Mouse (Mus musculus) intestine, postnatal 0 days (tissue): ENCODE data around the gene Btg1. TPM values are rescaled to one million over a fixed set of nuclear protein-coding genes. Genes with fewer than 3 reads are reported as not detected.

Source experiments
- ATAC-seq: fragments of 200-750 bp; cut with Nextera tagmentation; 2 replicates; pipeline ENCODE4 v1.8.0; 2017; ENCODE audit warnings: mild to moderate bottlenecking, moderate TSS enrichment, moderate library complexity
- H3K27ac ChIP-seq: fragments of 300-500 bp; sonication (generic); 2 replicates; pipeline ENCODE4 v1.5.1; 2014; ENCODE audit warnings: mild to moderate bottlenecking, low read depth, low read length, moderate library complexity
- H3K27me3 ChIP-seq: fragments of 300-500 bp; sonication (generic); replicated peaks from 2 replicates; pipeline ENCODE4 v1.6.1; 2014; ENCODE audit warnings: low read length, mixed read lengths; ENCODE audit not compliant: control insufficient read depth, insufficient read depth
- H3K36me3 ChIP-seq: fragments of 300-500 bp; sonication (generic); 2 replicates; pipeline ENCODE4 v1.6.1; 2014; ENCODE audit warnings: mild to moderate bottlenecking, moderate library complexity; ENCODE audit not compliant: control insufficient read depth, insufficient read depth
- H3K4me1 ChIP-seq: fragments of 300-500 bp; sonication (generic); replicated peaks from 2 replicates; pipeline ENCODE4 v1.6.1; 2014; ENCODE audit warnings: antibody characterized with exemption, low read length, mixed read lengths; ENCODE audit not compliant: control insufficient read depth, insufficient read depth
- H3K4me2 ChIP-seq: fragments of 300-500 bp; sonication (generic); replicated peaks from 2 replicates; pipeline ENCODE4 v1.6.1; 2014; ENCODE audit warnings: low read depth, mild to moderate bottlenecking, moderate library complexity
- H3K4me3 ChIP-seq: fragments of 300-500 bp; sonication (generic); 2 replicates; pipeline ENCODE4 v1.5.1; 2014; ENCODE audit warnings: low read depth, low read length
- H3K9ac ChIP-seq: fragments of 300-500 bp; sonication (generic); 2 replicates; pipeline ENCODE4 v1.6.1; 2014; ENCODE audit warnings: mild to moderate bottlenecking, low read depth, low read length
- H3K9me3 ChIP-seq: fragments of 300-500 bp; sonication (generic); 2 replicates; pipeline ENCODE4 v1.6.1; 2016; ENCODE audit warnings: mixed run types; ENCODE audit not compliant: control insufficient read depth
- CTCF ChIP-seq: sonication (generic); IDR thresholded peaks from 2 replicates; pipeline ENCODE4 v1.5.1; 2016; ENCODE audit warnings: low read depth, mild to moderate bottlenecking, control low read depth, antibody characterized with exemption, moderate library complexity
- WGBS: fragments of 180-500 bp; shearing (Covaris S2); extraction: QIAGEN DNeasy Blood & Tissue Kit; methylation state at CpG from one replicate; pipeline ENCODE4 v1.1.7; 2014; 5-methylcytosine and 5-hydroxymethylcytosine counted together
- polyA plus RNA-seq: library from polyadenylated mRNA; unstranded; fragments of >200 nt; fragmentation: Nextera tagmentation; extraction: Ambion mirVana; gene quantifications from 2 replicates; pipeline ENCODE4 v1.2.1, GENCODE M21; 2015

Gene Btg1
- polyA plus RNA-seq, 1 experiment from 2014 or later, result 30.1 TPM

DNA sequence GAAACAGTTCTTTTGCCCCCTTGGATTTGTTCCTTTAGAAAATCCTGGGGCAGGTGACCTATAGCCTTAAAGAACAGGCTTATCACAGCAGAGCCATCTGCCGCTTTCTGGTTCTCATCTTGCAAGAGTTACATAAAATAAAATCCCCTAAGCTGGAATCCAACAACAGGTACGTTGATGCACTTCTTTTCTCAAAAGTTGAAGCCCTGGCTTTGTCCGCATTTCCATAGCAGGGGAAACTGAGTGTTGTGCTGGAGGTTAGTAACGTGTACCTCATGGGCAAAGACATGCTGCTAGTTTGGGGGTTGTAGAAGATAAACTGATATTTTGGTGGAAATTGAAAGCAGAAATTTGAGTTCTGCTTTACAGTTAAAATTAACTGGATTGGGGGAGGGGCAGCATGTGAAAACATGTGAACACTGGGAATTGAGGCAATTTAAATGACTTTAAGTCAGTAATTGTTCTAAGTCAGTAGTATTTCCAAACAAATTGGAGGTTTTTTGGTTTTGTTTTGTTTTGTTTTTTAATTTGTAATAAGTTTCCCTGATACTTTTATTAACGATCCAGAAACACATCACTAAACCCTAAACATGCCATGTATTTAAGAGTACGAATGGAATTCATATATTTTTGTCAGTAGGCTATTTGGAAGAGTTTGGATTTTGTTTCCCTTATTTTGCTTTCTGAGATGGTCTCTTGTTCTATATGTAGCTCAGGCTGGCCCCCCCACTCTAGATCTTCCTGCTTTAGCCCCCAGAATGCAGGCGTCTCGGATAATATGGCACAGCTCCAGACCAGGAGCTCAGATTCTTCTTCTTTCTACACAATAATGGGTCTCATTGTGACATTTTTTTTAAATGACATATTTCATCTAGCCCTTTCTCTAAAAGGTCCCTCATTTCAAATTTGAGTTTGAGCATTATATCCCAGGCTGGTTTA, 3.4 kb downstream of the Btg1 start:
- Histone ChIP-seq H3K9me3 (no peaks in the 10 kb centered on the region), H3K27me3 (no peaks in the 10 kb centered on the region), H3K9ac (0 out of 2 replicates have a peak overlapping the region, but pooled peaks have one; percentile 31), H3K27ac (no peak overlapping the region), H3K4me3 (peak overlapping the region; percentile 42), H3K4me1 (peaks cover 7% of the 10 kb centered on the region), H3K36me3 (peaks cover 3% of the 10 kb centered on the region; the same call in 1 of the 2 replicates), H3K4me2 (peak overlapping the region; percentile 62)
- WGBS, result 34% methylated on average over 8 of the region's 8 CpGs
- no peak for TF ChIP-seq CTCF
- no peak for ATAC-seq

DNA sequence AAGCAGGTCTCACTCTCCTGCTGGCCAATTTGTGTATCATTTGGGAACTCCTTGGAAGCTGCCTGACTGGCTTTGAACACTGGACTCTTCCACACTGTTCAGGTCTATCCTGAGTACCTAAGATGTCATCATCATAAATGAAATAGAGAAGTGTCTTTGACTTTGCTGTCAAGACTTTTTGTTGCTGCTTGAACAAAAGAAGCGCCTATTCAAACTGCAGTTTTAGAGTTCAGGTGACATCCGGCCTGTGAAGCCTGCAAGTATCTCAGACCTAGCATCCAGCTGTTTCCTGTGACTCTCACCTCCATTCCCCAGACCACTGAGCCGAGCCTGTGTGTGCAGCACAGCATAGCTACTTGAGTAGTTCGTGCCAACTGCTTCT, 4.1 kb downstream of the Btg1 start:
- no peak for ATAC-seq
- Histone ChIP-seq H3K9ac (no peak overlapping the region), H3K9me3 (no peaks in the 10 kb centered on the region), H3K4me1 (peaks cover 7% of the 10 kb centered on the region), H3K4me3 (peak overlapping the region; percentile 42), H3K27me3 (no peaks in the 10 kb centered on the region), H3K27ac (no peak overlapping the region), H3K4me2 (peak overlapping the region; percentile 62), H3K36me3 (peaks cover 3% of the 10 kb centered on the region; the same call in 1 of the 2 replicates)
- TF ChIP-seq CTCF, result peak; percentile 19; the same call in 1 of the 2 replicates
- WGBS, result 18% methylated on average over 4 of the region's 4 CpGs

DNA sequence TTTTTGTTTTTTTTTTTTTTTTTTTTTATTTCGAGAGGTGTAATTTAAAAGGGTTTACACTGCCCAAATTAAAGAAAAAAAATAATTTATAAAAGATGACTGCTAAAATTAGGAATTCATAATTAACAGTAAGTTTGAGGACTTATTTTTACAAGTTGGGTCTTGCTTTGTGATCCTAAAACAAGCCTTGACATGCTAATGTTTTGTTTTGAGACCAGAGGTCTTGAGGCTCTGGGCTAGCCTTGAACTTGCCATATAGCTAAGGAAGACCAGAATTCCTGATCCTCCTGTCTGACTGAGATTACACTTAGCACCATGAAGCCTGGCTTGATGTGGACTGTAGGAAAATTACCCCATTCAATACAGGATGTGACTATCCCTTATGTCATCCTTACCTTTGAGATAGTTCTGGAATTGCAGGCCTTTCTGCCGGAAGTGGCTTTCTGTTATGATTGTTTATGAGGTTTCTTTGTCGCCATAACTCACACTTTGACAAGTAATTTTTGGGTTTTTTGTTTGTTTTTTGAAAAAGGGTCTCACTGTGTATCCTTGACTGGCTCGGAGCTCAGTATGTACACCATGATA, 4.6 kb downstream of the Btg1 start:
- WGBS, result 49% methylated on average over 4 of the region's 4 CpGs
- no peak overlapping the region for H3K27ac ChIP-seq
- ATAC-seq, result no peak
- H3K4me1 ChIP-seq, result peaks cover 7% of the 10 kb centered on the region
- peak overlapping the region; percentile 62 for H3K4me2 ChIP-seq
- no peak for TF ChIP-seq CTCF
- H3K36me3 ChIP-seq, result peaks cover 3% of the 10 kb centered on the region; the same call in 1 of the 2 replicates
- peak overlapping the region; percentile 31 for H3K4me3 ChIP-seq
- no peak overlapping the region for H3K9ac ChIP-seq
- H3K27me3 ChIP-seq, result no peaks in the 10 kb centered on the region
- H3K9me3 ChIP-seq, result no peaks in the 10 kb centered on the region

DNA sequence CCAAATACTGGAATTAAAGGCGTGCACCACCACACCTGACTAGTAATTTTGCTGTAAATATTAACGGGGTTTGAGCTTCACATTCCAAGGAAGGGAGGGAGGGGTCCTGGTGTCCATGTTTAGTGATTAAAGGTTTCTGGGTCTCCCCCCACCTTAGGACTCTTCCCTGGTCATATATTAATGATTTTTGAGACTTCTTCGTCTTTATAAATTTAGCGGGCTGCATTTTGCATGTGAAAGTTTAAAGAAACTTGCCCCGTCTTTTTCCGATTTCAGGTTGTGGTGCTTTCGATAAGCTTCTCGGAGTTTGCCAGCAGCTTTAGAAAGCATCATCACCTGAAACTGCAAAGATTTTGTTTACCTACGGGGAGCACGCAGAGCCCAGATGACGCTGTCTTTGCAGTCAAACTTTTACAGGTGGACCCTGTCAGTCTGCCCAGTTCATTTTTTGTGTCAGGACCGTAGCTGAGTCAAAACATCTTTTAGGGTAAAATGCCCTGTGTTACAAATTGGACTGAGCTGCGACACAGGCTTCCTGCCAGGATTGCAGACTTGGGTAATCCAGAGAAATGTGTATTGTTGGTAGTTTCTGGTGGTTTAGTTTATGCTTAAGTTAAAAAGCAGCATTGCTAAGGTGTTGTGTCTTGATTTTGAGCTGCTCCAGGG, 5.3 kb downstream of the Btg1 start:
- peak overlapping the region; percentile 62 for H3K4me2 ChIP-seq
- H3K27ac ChIP-seq, result no peak overlapping the region
- H3K4me1 ChIP-seq, result peaks cover 7% of the 10 kb centered on the region
- no peaks in the 10 kb centered on the region for H3K9me3 ChIP-seq
- no peak overlapping the region for H3K9ac ChIP-seq
- H3K36me3 ChIP-seq, result peaks cover 3% of the 10 kb centered on the region; the same call in 1 of the 2 replicates
- no peak for TF ChIP-seq CTCF
- H3K27me3 ChIP-seq, result no peaks in the 10 kb centered on the region
- H3K4me3 ChIP-seq, result peak overlapping the region; percentile 31
- whole genome bisulfite sequencing, result 55% methylated on average over 13 of the region's 13 CpGs
- ATAC-seq, result no peak

DNA sequence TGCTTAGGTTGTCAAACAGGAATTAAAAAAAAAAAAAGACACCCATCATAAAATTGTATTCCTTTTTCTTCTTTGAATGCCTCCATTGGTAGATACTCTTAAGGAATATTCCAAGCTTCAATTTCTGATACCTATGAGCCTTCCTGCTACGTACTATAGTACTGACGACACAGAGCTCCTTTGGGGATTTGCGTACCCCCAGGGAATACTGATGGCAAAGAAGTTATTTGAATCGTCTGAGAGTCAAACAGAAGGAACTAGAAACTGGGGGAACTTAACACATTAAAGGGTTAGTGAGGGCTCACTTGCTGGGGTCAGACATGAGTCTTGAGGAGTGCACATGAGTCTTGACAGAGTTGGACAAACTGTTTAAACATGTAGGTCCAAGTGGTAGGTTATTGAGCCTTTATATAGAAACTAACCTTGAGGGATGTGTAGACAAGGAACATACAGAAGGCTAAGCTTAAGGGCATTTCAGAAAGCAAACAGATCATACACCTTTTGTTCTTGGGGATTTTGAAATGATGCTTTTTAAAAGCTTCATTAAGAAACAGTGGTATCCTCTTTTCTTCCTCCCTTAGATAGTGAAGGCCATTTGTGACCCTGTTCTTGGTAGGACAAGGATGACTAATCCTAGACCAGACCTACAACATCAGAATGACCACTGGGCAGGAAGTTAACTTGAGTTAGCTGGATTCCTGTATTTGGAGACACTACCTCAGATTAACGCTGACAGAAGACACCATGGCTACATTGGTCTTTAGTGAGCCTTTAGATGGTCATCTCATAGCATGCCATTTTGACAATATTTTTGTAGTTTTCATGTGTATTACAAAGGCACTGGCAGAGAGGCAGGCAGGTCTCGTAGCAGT, 6.2 kb downstream of the Btg1 start:
- peaks cover 3% of the 10 kb centered on the region; the same call in 1 of the 2 replicates for H3K36me3 ChIP-seq
- H3K4me1 ChIP-seq, result peaks cover 7% of the 10 kb centered on the region
- H3K9me3 ChIP-seq, result no peaks in the 10 kb centered on the region
- H3K4me3 ChIP-seq, result no peak overlapping the region
- H3K27me3 ChIP-seq, result no peaks in the 10 kb centered on the region
- H3K9ac ChIP-seq, result no peak overlapping the region
- no peak for ATAC-seq
- 77% methylated on average over 6 of the region's 6 CpGs for WGBS
- H3K4me2 ChIP-seq, result peak overlapping the region; percentile 62
- TF ChIP-seq CTCF, result no peak
- H3K27ac ChIP-seq, result no peak overlapping the region
